Mouse (Mus musculus): ENCODE data around the gene Spindoc.

DNA sequence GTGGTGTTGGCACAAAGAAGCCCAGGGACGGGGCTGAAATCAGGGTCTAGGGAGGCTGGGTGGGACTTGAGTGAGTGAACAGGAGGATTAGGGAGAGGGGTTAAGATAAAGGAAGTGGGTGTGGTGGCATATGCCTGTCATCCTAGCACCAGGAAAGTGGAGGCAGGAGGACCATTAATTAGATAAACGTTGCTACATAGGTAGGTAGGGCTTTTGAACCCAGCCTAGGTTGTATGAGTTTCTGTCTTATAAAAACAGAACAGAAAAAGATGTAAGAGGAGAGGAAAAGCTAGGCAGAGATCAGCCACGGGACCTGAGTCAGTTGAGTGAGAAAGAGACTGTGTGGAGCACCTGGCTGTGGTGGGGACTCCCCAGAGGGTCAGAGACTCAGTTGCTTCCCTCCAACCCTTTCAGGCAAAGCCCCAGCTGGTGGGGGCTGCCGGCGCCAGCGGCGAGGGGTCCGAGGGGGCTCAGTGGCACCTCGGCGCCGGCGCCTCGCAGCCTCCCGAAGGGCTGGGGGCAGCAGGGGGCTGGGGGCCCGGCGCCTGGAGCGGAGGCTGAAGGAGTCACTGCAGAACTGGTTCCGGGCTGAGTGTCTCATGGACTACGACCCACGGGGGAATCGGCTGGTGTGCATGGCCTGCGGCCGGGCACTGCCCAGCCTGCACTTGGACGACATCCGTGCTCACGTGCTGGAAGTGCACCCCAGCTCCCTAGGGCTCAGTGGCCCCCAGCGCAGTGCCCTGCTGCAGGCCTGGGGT is 38.2 kb upstream of the Spindoc start:
- no peak for TF ChIP-seq POLR2A (IDR thresholded peaks at IDR 0.05; ENCODE audit: insufficient read depth, low read depth, low read length)
- no peak for TF ChIP-seq CTCF (IDR thresholded peaks at IDR 0.05; ENCODE audit: insufficient read depth, low read depth, low read length)
